Mouse (Mus musculus) heart, postnatal 36 days (tissue): ENCODE data around the gene Otulin. TPM values are rescaled to one million over a fixed set of nuclear protein-coding genes. Genes with fewer than 3 reads are reported as not detected.

Experiments used
- DNase-seq, 2 experiments: peaks; one replicate each; pipeline ENCODE4 v3.0.0; 2021 to 2022
- intact Hi-C: fragments of 180-260 bp; cut with DNase I; formaldehyde crosslinking; loops from one replicate; pipeline ENCODE4 v1.15.1; 2025
- total RNA-seq, 2 experiments: library from RNA; stranded (reverse); gene quantifications; 2 replicates each; pipeline ENCODE4 v1.2.3; 2021

Gene Otulin
- total RNA-seq, 2 experiments from 2014 or later = 30.4 to 31.0 TPM

- intact Hi-C loops = no loop called here
- no peak for DNase-seq
These were observed 64.8 kb downstream of the Otulin start for GRCm38 (mm10) chr15:27565626-27566185.

- intact Hi-C loops = no loop called here
- DNase-seq = no peak
These were observed 66.1 kb downstream of the Otulin start for GRCm38 (mm10) chr15:27564106-27565100.

GRCm38 (mm10) chr15:27560315-27560714 lies 70.2 kb downstream of the Otulin start:
- no peak for DNase-seq
- intact Hi-C loops = no loop called here

DNA sequence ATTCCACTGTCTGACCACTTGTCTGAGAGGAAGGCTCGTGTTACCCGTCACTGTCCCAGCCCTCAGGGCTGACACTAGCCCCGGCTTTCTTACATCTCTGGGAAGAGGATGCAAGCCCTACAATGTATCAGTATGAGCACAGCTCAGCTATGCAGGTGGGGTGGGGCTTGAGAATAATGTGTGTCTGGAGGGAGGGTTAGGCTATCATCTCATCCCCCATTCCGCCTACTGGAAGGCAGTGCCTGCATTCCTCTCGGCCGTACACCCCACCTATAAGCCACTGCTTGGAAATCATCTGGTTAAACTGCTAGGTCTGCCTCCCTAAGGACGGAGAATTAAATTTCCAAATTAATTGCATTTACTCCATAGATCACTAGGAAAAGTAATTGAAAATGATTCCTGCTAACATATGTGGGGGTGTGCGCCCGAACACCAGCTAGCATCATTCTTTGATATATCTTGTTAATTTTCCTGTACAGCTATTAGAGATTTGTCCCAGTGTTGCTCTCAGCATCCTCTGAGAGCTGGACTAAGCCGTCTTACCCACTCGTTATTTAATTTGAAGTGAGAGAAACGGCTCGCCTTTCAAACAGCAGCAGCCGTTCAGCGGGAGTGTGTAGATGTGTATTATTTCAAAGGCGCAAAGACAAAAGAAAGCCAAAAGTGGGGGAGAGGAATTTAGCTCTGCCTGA lies 71.9 kb downstream of the Otulin start:
- intact Hi-C loops = no loop called here
- DNase-seq = no peak

DNA sequence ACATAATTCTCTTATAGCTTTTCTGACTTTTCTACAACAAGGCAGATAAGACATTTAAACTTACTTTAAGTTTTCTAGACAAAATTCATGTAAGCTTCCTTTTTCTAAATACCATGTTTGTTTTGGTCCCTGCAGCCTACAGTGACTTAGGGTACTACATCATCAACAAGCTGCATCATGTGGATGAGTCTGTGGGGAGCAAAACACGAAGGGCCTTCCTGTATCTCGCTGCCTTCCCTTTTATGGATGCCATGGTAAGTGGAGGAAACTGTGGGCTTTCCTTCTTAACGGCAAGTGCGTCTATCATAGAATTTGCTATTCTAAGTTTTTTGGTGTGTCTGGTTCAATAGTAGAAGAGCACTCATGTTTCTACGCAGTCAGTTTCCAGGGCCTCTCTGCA lies 76.9 kb downstream of the Otulin start:
- intact Hi-C loops = loop anchor here (5.0 kb wide), 1 partner anchor 86 kb away; the partner anchor contains the start of gene Ank
- no peak for DNase-seq

GRCm38 (mm10) chr15:27552129-27552700 lies 78.3 kb downstream of the Otulin start:
- no peak for DNase-seq
- intact Hi-C loops = loop anchor here (5.0 kb wide), 1 partner anchor 85 kb away; the partner anchor contains the start of gene Ank

- intact Hi-C loops = loop anchor here (5.0 kb wide), 1 partner anchor 84 kb away; the partner anchor contains the start of gene Ank
These were observed 79.1 kb downstream of the Otulin start for GRCm38 (mm10) chr15:27551117-27552114.

GRCm38 (mm10) chr15:27550358-27550992 lies 80.0 kb downstream of the Otulin start:
- intact Hi-C loops = loop anchor here (5.0 kb wide), 1 partner anchor 83 kb away; the partner anchor contains the start of gene Ank
- DNase-seq = no peak

More at GRCm38 (mm10) chr15:27551117-27552114, 79.1 kb downstream of the Otulin start:
- DNase-seq = no peak

DNA sequence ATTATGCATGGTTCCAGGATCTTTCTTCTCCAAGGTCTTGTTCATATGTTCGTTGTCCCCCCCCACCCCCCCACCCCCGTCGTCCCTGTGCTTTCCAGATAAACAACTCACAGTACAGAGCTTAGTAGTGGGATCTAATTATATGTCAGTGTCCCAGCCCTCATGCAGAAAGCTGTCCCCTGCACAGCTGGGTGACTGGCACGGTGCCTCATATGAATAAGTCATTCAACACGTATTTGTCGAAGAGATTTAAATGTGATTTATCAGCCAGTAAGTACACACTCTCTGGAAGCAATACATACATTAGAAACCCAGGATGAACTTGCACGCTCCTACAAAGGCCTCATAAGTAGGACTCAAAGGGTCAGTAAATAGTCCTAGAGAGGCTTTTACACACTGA lies 80.6 kb downstream of the Otulin start:
- intact Hi-C loops = loop anchor here (5.0 kb wide), 1 partner anchor 83 kb away; the partner anchor contains the start of gene Ank
- no peak for DNase-seq

- intact Hi-C loops = no loop called here
- no peak for DNase-seq
These were observed 81.4 kb downstream of the Otulin start for GRCm38 (mm10) chr15:27549071-27549470.

DNA sequence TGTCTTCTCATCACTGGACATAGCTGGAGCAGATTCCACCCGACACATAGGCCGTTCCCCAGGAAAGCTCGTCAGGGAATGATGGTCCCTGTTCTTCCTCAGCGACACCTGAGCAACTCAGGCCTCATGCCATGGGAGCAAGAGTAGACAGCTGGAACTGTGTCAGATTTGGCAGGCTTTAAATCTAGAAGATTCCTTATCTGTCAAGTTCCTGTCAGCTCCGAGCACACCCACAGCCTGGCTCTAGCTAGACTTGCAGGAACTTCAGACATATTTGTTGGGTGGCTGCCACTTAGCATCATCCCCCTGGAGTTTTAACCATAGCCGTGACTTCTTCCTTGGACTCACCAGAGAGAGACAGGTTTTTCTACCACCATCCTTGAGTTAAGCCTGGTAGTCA lies 82.4 kb downstream of the Otulin start:
- intact Hi-C loops = no loop called here
- DNase-seq = no peak

GRCm38 (mm10) chr15:27545203-27545602 lies 85.3 kb downstream of the Otulin start:
- intact Hi-C loops = no loop called here

DNA sequence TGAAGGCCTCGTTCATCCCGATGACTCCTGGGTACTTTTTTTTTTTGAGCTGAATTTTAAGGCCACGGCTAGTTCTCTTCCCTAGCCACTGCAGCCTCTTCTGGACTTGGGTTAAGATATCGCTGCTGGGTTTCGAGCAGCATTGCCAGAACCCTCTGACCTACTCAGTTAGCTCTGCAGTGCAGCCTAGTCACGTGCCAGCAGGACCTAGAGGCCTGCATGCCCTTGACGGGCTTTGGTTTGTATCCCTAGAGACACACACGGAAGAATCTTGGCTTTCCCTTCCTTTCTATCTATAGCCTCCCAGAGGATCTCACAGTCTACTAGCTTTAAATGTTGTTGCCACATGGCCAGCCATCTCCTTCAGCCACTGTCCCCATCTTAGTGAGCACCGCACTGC lies 90.7 kb downstream of the Otulin start:
- DNase-seq = peak; percentile 41 to 56
- intact Hi-C loops = loop anchor here (2.0 kb wide), 1 partner anchor 73 kb away; the partner anchor contains the start of gene Ank

More at GRCm38 (mm10) chr15:27545203-27545602, 85.3 kb downstream of the Otulin start:
- no peak for DNase-seq

DNA sequence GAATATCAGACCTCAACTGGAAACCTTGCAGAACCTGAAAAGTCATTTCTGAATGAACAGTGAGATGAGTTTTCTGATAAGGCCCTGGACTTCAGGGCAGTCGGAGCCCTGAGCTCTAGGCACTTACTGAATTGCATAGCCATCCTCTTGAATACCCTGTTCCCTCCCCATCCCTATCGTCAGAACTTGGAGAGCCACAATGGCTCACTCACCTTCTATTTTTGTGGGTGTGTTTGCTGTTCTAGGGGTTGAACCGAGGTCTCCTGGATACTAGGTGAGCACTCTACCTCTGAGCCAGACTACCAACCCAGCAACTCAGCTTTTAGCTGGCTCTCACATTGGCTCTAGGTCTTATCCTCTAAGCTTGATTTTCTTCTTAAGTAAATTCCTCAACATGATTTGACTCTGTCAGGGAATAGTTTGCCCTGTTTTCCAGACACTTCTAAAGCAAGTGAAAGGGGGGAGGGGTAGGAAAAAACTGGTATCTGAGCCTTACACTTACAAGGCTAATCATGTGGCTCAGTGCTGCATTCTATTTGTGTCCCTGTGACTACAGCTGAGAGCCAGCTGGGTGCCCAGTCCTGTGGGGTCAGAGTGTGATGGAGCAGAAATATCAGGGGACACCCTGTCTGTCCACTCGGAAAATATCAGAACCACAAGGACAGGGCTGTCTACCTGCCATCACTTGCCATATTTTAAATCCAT lies 92.8 kb downstream of the Otulin start:
- intact Hi-C loops = loop anchor here (2.0 kb wide), 2 partner anchors 31 to 71 kb away; partner anchors contain the start of gene Ank
- no peak for DNase-seq

- intact Hi-C loops = loop anchor here (2.0 kb wide), 1 partner anchor 30 kb away; no protein-coding TSS in a partner anchor
- no peak for DNase-seq
These were observed 93.7 kb downstream of the Otulin start for GRCm38 (mm10) chr15:27536771-27537170.

- intact Hi-C loops = loop anchor here (2.0 kb wide), 1 partner anchor 29 kb away; no protein-coding TSS in a partner anchor
- no peak for DNase-seq
These were observed 94.3 kb downstream of the Otulin start for GRCm38 (mm10) chr15:27536186-27536585.

- DNase-seq = no peak
- intact Hi-C loops = loop anchor here (2.0 kb wide), 1 partner anchor 29 kb away; no protein-coding TSS in a partner anchor
These were observed 94.8 kb downstream of the Otulin start for GRCm38 (mm10) chr15:27535681-27536080.

DNA sequence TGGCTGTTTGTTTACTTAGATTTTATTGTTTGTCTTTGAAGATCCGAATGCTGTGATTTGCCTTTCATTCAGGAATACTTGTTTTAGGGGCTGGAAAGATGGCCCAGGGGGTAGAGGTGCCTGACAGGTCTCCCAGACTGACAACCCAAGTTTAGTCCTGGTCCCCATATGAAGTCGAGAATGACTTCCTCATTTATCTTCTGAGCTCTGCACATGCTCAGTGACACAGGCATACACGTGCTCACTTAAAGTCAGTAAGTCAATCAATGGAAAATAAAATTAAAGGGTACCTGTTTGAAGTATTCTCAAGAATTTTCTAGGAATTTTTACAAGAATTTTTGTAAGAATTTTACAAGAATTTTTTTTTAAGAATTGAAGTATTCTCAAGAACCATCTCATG lies 97.5 kb downstream of the Otulin start:
- intact Hi-C loops = no loop called here
- no peak for DNase-seq
